Mouse (Mus musculus) myocyte (in vitro differentiated cells): ENCODE data around the gene Kmo. TPM values are rescaled to one million over a fixed set of nuclear protein-coding genes. Genes with fewer than 3 reads are reported as not detected.

Experiments
- H3K27me3 ChIP-seq: one replicate; pipeline ENCODE4 v1.6.1; 2011; ENCODE audit not compliant: control insufficient read depth, insufficient read depth, insufficient read length
- H3K36me3 ChIP-seq: one replicate; pipeline ENCODE4 v1.6.1; 2011; ENCODE audit not compliant: control insufficient read depth, insufficient read depth
- H3K4me2 ChIP-seq: one replicate; pipeline ENCODE4 v1.6.1; 2011; ENCODE audit warnings: low read depth, control low read depth
- H3K4me3 ChIP-seq: one replicate; pipeline ENCODE4 v1.5.1; 2011; ENCODE audit warnings: mild to moderate bottlenecking, control low read depth, moderate library complexity
- H3K79me2 ChIP-seq: one replicate; pipeline ENCODE4 v1.6.1; 2011; ENCODE audit not compliant: control insufficient read depth, insufficient read depth
- H3ac ChIP-seq: one replicate; pipeline ENCODE4 v1.6.1; 2011; ENCODE audit not compliant: control insufficient read depth, insufficient read length
- CEBPB ChIP-seq: IDR thresholded peaks from 2 replicates; pipeline ENCODE4 v1.6.1; 2011; ENCODE audit warnings: mild to moderate bottlenecking, moderate library complexity; ENCODE audit not compliant: poor library complexity, insufficient read depth, severe bottlenecking
- E2F4 ChIP-seq: IDR thresholded peaks from one replicate; pipeline ENCODE4 v1.6.1; 2011; ENCODE audit warnings: mild to moderate bottlenecking, control low read depth, moderate library complexity; ENCODE audit not compliant: insufficient read depth
- MAX ChIP-seq: IDR thresholded peaks from one replicate; pipeline ENCODE4 v1.6.1; 2011; ENCODE audit warnings: low read depth, mild to moderate bottlenecking, control low read depth
- MYOD1 ChIP-seq, 3 experiments: IDR thresholded peaks; one replicate each; pipeline ENCODE4 v1.6.1; 2011; ENCODE audit warnings: control low read depth in 2 of 3, low read depth in 2 of 3, mild to moderate bottlenecking in 2 of 3, moderate library complexity in 1 of 3; ENCODE audit not compliant: insufficient read length in 2 of 3, control insufficient read depth in 1 of 3
- MYOG ChIP-seq, 3 experiments: IDR thresholded peaks; one replicate each; pipeline ENCODE4 v1.6.1; 2011; ENCODE audit warnings: control low read depth in 2 of 3, low read depth in 2 of 3, mild to moderate bottlenecking in 2 of 3; ENCODE audit not compliant: insufficient read length in 2 of 3, control insufficient read depth in 1 of 3, insufficient read depth in 1 of 3
- POLR2A ChIP-seq: IDR thresholded peaks from one replicate; pipeline ENCODE4 v1.6.1; 2011; ENCODE audit warnings: low read depth, mild to moderate bottlenecking, control low read depth, moderate library complexity; ENCODE audit not compliant: insufficient read length
- POLR2AphosphoS2 ChIP-seq: IDR thresholded peaks from one replicate; pipeline ENCODE4 v1.6.1; 2011; ENCODE audit warnings: low read depth, control low read depth; ENCODE audit not compliant: insufficient read length
- REST ChIP-seq: IDR thresholded peaks from one replicate; pipeline ENCODE4 v1.6.1; 2011; ENCODE audit warnings: mild to moderate bottlenecking, control low read depth, moderate library complexity; ENCODE audit not compliant: insufficient read depth, insufficient read length
- SRF ChIP-seq: IDR thresholded peaks from one replicate; pipeline ENCODE4 v1.6.1; 2011; ENCODE audit warnings: low read depth; ENCODE audit not compliant: control insufficient read depth, insufficient read length
- TCF12 ChIP-seq: IDR thresholded peaks from one replicate; pipeline ENCODE4 v1.6.1; 2011; ENCODE audit warnings: mild to moderate bottlenecking, control low read depth; ENCODE audit not compliant: poor library complexity, insufficient read depth, severe bottlenecking
- TCF3 ChIP-seq: IDR thresholded peaks from one replicate; pipeline ENCODE4 v1.6.1; 2011; ENCODE audit warnings: low read depth, control low read depth; ENCODE audit not compliant: insufficient read length
- USF1 ChIP-seq: IDR thresholded peaks from one replicate; pipeline ENCODE4 v1.6.1; 2011; ENCODE audit warnings: low read depth, mild to moderate bottlenecking, control low read depth, moderate library complexity
- polyA plus RNA-seq: library from polyadenylated mRNA; unstranded; fragments of >200 nt; fragmentation: generic; extraction: Trizol; gene quantifications from one replicate; pipeline ENCODE4 v1.2.1, GENCODE M21; 2012; ENCODE audit warnings: missing spikeins

Kmo gene
- polyA plus RNA-seq, 1 experiment: not detected

DNA sequence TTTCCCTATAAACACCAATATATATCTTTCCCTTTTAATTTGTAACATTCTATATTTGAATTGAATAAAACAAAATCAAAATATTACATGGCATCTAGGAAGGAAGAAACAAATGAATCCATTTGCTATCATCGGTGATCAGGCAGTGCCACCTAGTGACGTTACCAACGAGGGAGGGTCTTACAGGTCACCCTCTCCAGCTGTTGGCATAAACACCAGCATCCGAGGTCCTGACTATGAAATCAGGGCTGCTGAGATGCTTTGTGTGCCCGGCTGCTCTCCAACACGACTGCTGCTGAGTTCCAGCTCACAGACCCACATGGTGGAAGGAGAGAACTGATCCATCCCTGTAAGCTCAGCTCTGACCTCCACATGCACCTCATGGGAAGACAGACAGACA lies 16.8 kb upstream of the Kmo start:
- Histone ChIP-seq H3K79me2 (no peaks in the 10 kb centered on the region), H3K4me3 (no peak overlapping the region), H3K4me2 (no peak overlapping the region), H3ac (no peak overlapping the region), H3K36me3 (peaks cover 35% of the 10 kb centered on the region), H3K27me3 (no peaks in the 10 kb centered on the region)
- no peak for TF ChIP-seq E2F4
- no peak for TF ChIP-seq MYOD1 (IDR thresholded peaks at IDR 0.05; ENCODE audit: control insufficient read depth in 1 of 3, insufficient read length in 2 of 3, low read depth in 2 of 3)
- TF ChIP-seq REST: no peak

DNA sequence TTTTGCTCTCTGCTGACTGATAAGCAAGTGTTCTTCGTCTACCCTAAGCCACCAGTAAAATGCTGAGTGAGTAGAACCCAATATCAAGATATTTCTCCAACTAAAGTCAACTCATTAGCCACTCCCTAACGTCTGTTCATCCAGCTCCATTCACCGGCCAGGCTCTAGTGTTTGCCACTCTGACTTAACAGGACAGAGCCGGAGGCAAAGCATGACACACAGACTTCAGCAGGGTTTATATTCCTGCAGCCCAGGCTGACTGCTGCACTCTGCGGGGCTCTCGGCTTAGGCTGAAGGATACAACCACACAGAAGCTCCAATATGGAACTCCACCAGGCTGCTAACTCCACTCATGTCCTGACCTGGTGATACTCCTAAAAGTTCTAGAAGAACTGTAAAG lies 12.9 kb upstream of the Kmo start:
- Histone ChIP-seq H3K36me3 (peaks cover 54% of the 10 kb centered on the region), H3K4me2 (no peak overlapping the region), H3K4me3 (no peak overlapping the region), H3K27me3 (no peaks in the 10 kb centered on the region), H3K79me2 (no peaks in the 10 kb centered on the region), H3ac (no peak overlapping the region)
- TF ChIP-seq CEBPB (no peak), MYOD1 (IDR thresholded peaks at IDR 0.05; ENCODE audit: control insufficient read depth in 1 of 3, insufficient read length in 2 of 3, low read depth in 2 of 3) (no peak), REST (no peak), E2F4 (no peak), TCF3 (no peak), MAX (no peak), SRF (no peak), TCF12 (no peak), USF1 (no peak), POLR2AphosphoS2 (no peak), MYOG (IDR thresholded peaks at IDR 0.05; ENCODE audit: control insufficient read depth in 1 of 3, insufficient read depth in 1 of 3, insufficient read length in 2 of 3, low read depth in 2 of 3) (no peak), POLR2A (no peak)

DNA sequence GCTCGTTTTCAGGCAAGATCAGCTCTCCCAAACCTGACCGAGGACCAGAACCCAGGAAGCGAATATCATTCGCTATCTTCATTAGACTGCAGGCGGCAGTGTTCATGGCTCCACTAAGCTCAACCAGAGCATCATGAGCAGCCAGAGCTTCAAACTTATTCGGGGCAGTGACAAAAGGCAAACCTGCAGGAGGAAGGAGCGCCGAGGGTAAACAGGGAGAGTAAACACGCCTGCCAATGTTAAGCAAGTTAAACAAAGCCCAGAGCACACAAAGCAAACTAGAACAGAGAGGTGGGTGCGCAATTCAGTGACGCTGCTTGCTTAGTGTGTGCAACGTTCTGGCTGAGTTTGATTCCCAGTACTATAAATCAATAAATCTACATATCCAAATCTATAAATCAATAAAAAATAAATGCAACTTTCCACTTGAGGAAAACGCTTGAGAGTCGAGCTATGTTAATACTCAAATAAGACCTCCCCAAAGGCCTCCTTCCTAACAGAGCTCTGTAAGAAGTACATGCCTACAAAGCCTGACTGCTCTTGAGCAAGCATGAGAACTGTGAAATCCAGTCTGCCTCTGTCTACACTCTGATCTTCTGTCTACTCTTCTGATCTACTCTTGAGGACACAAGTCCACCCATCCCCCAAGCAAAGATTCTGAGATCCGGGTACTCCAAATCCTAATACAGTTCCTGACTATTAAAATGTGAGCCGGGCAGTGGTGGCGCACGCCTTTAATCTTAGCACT lies 12.2 kb upstream of the Kmo start:
- no peak for TF ChIP-seq USF1
- TF ChIP-seq TCF3: no peak
- TF ChIP-seq MAX: no peak
- no peak for TF ChIP-seq POLR2A
- TF ChIP-seq REST: no peak
- TF ChIP-seq CEBPB: no peak
- TF ChIP-seq TCF12: no peak
- no peak for TF ChIP-seq MYOD1 (IDR thresholded peaks at IDR 0.05; ENCODE audit: control insufficient read depth in 1 of 3, insufficient read length in 2 of 3, low read depth in 2 of 3)
- TF ChIP-seq MYOG (IDR thresholded peaks at IDR 0.05; ENCODE audit: control insufficient read depth in 1 of 3, insufficient read depth in 1 of 3, insufficient read length in 2 of 3, low read depth in 2 of 3): no peak
- TF ChIP-seq POLR2AphosphoS2: no peak
- TF ChIP-seq E2F4: no peak
- TF ChIP-seq SRF: no peak
- no peak overlapping the region for H3ac ChIP-seq
- no peaks in the 10 kb centered on the region for H3K27me3 ChIP-seq
- no peak overlapping the region for H3K4me2 ChIP-seq
- H3K36me3 ChIP-seq: peaks cover 48% of the 10 kb centered on the region
- no peaks in the 10 kb centered on the region for H3K79me2 ChIP-seq
- no peak overlapping the region for H3K4me3 ChIP-seq

DNA sequence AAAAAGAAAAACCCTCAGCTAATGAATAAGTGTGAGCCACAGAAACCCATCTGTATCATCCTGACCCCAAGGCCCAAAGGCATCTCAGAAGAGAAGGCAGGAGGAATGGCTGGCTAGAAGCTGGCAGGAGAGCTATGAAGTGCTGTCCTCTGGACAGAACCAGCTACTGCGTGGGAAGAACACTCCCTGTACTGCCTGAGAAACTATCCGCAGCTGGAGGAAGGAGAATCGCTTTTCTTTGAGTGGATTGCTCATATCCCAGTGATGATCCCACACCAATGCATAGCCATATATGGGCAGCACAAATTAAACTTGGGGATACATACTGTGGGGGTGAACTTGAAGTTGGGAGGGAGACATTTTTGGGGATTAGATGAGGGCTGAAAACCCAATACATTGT lies 11.5 kb upstream of the Kmo start:
- Histone ChIP-seq H3K79me2 (no peaks in the 10 kb centered on the region), H3ac (no peak overlapping the region), H3K36me3 (peaks cover 47% of the 10 kb centered on the region), H3K27me3 (no peaks in the 10 kb centered on the region), H3K4me2 (no peak overlapping the region), H3K4me3 (no peak overlapping the region)
- TF ChIP-seq MAX: no peak
- no peak for TF ChIP-seq SRF
- no peak for TF ChIP-seq TCF12
- no peak for TF ChIP-seq CEBPB
- no peak for TF ChIP-seq MYOG (IDR thresholded peaks at IDR 0.05; ENCODE audit: control insufficient read depth in 1 of 3, insufficient read depth in 1 of 3, insufficient read length in 2 of 3, low read depth in 2 of 3)
- no peak for TF ChIP-seq USF1
- TF ChIP-seq POLR2A: no peak
- no peak for TF ChIP-seq MYOD1 (IDR thresholded peaks at IDR 0.05; ENCODE audit: control insufficient read depth in 1 of 3, insufficient read length in 2 of 3, low read depth in 2 of 3)
- TF ChIP-seq E2F4: no peak
- no peak for TF ChIP-seq TCF3
- TF ChIP-seq REST: no peak
- TF ChIP-seq POLR2AphosphoS2: no peak

DNA sequence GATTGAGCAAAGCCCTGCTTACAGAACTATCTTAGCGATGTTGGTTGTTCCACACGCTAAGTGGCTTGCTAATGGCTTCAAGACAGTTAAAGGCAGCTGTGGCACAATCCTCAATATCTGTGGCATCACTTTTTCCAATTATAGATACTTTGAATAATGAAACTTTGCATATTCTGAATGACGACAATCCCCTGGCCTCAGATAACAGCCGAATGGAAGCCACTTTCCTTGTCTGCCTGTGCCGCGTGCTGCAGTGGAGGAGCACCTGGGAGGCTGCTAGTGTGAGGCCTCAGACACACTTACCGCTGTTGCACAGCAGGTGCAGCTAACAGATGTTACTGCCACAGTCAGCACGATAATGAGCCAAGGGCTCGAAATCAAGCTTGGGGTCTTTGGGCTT lies 5.2 kb upstream of the Kmo start:
- Histone ChIP-seq H3K4me2 (no peak overlapping the region), H3K36me3 (peaks cover 69% of the 10 kb centered on the region)
- no peak for TF ChIP-seq TCF12
- TF ChIP-seq MYOG (IDR thresholded peaks at IDR 0.05; ENCODE audit: control insufficient read depth in 1 of 3, insufficient read depth in 1 of 3, insufficient read length in 2 of 3, low read depth in 2 of 3): no peak
- no peak for TF ChIP-seq MYOD1 (IDR thresholded peaks at IDR 0.05; ENCODE audit: control insufficient read depth in 1 of 3, insufficient read length in 2 of 3, low read depth in 2 of 3)

More for the DNA sequence above, 5.2 kb upstream of the Kmo start:
- Histone ChIP-seq H3ac (no peak overlapping the region), H3K4me3 (no peak overlapping the region), H3K27me3 (no peaks in the 10 kb centered on the region), H3K79me2 (no peaks in the 10 kb centered on the region)
